Mouse (Mus musculus) bone marrow, adult 2 months (tissue): ENCODE measurements around the gene Ntsr1. TPM values are rescaled to one million over a fixed set of nuclear protein-coding genes. Genes with fewer than 3 reads are reported as not detected.

Experiments used
- H3K27ac ChIP-seq: fragments of 200-500 bp; 2 replicates; pipeline ENCODE4 v1.5.1; 2012; ENCODE audit warnings: low read depth, mild to moderate bottlenecking, control low read depth, inconsistent platforms, low read length; ENCODE audit not compliant: control insufficient read depth, poor library complexity, insufficient read depth
- H3K4me1 ChIP-seq: fragments of 200-500 bp; 2 replicates; pipeline ENCODE4 v1.6.1; 2011; ENCODE audit warnings: low read length; ENCODE audit not compliant: control insufficient read depth, insufficient read depth
- H3K4me3 ChIP-seq: fragments of 200-500 bp; replicated peaks from 2 replicates; pipeline ENCODE3; 2011; ENCODE audit warnings: mild to moderate bottlenecking, low read depth, low read length, control low read depth; ENCODE audit not compliant: control insufficient read depth
- CTCF ChIP-seq: fragments of 200-500 bp; IDR thresholded peaks from 2 replicates; pipeline ENCODE4 v1.5.1; 2011; ENCODE audit warnings: low read length, control low read depth; ENCODE audit not compliant: control insufficient read depth, insufficient read depth
- POLR2A ChIP-seq: fragments of 200-500 bp; IDR thresholded peaks from 2 replicates; pipeline ENCODE4 v1.6.1; 2011; ENCODE audit warnings: low read depth, mild to moderate bottlenecking, control low read depth, low read length, borderline replicate concordance; ENCODE audit not compliant: control insufficient read depth
- WGBS: fragments of 180-500 bp; shearing (Covaris S2); methylation state at CpG from one replicate; pipeline ENCODE4 v1.1.7; 2018; 5-methylcytosine and 5-hydroxymethylcytosine counted together
- polyA plus RNA-seq: library from polyadenylated mRNA; stranded (reverse); fragments of >200 nt; gene quantifications from 2 replicates; pipeline ENCODE4 v1.2.4, GENCODE M21; 2011; ENCODE audit warnings: low replicate concordance; ENCODE audit not compliant: missing spikeins, insufficient read depth, insufficient read length

The Ntsr1 gene
- polyA plus RNA-seq, 1 experiment = not detected

DNA sequence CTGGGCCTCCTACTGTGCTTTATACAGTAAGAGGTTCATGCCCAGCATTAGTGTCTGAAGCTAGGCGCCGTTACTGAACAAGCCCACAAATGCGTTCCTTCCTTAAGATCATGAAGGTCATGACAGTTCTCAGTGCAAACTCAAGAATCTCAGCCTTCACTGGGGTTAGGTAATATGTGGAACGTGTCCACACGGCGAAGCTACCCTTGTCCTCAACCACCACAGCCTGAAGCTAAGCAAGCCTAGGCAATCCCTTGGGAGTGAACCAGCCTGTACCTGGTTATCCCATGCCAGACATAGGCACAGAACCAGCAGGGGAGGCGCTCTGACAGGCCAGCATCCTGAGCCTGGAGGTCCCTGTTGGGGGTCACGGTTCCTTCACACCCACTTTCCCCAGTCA is 30.9 kb upstream of the Ntsr1 start:
- H3K27ac ChIP-seq = no peak overlapping the region
- WGBS = 75% methylated on average over 8 of the region's 8 CpGs
- TF ChIP-seq POLR2A (no peak), CTCF (no peak)
- H3K4me1 ChIP-seq = peaks cover 1% of the 10 kb centered on the region; the same call in 1 of the 2 replicates
- no peak overlapping the region for H3K4me3 ChIP-seq

- no peak for TF ChIP-seq CTCF
- TF ChIP-seq POLR2A = no peak
- Histone ChIP-seq H3K4me1 (peaks cover 1% of the 10 kb centered on the region; the same call in 1 of the 2 replicates), H3K4me3 (no peak overlapping the region), H3K27ac (no peak overlapping the region)
- 82% methylated on average over 9 of the region's 9 CpGs for WGBS
Observed at GRCm38 (mm10) chr2:180469768-180470167, 30.0 kb upstream of the Ntsr1 start.

DNA sequence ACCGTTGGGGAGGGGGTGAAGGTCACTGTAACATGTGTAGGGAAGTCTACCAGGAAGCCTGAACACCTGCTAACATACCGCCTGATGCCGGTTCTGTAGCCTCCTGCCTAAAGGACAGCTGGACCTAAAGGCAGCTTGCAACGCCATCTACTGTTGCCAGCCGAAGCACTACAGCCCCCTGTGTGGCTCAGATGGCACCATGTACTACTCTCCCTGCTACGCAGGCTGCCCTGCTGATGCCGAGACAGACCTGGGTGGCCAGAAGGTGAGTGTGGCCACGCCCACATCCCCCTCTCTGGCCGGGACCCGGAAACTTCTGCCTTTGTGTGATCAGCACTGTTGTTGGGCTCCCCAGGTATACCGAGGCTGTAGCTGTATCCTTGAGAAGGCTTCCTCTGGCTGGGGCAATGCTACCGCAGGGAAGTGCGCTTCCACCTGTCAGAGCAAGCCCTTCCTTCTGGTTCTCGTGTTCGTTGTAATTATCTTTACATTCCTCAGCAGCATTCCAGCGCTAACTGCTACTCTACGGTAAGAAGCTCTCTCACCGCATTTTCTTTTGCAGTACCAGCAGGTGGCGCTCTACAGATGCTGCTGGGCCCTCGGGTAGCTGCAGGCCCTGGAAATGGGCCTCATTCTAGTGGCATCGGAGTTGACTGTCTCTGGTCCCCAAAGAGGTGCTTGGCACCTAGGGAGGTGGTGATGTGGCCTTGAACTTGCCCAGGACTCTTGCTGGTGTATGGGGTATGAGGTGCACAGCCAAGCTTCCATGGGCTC is 27.3 kb upstream of the Ntsr1 start:
- H3K4me1 ChIP-seq = peaks cover 1% of the 10 kb centered on the region; the same call in 1 of the 2 replicates
- 56% methylated on average over 21 of the region's 21 CpGs for WGBS
- TF ChIP-seq POLR2A = no peak
- peak; percentile 71 for TF ChIP-seq CTCF
- no peak overlapping the region for H3K27ac ChIP-seq
- H3K4me3 ChIP-seq = no peak overlapping the region

DNA sequence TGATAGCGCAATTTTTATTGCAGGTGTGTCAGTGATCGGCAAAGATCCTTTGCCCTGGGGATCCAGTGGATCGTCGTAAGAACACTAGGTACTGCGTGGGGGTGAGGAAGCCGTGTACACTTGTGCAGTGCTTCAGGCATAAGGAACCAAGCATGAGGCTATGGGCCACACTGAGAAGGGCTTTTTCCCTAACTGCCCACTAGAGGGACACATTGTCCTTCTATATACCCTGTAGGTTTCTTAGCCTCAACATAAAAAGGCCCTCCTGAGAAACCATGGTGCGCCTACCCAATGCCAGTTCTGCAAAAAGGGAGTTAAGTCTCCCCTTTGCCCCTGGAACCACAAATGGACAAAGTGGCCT is 26.7 kb upstream of the Ntsr1 start:
- 67% methylated on average over 7 of the region's 7 CpGs for WGBS
- Histone ChIP-seq H3K4me1 (no peaks in the 10 kb centered on the region), H3K27ac (no peak overlapping the region), H3K4me3 (no peak overlapping the region)
- TF ChIP-seq CTCF = peak; percentile 48
- no peak for TF ChIP-seq POLR2A

GRCm38 (mm10) chr2:180474864-180475263 is 24.9 kb upstream of the Ntsr1 start:
- Histone ChIP-seq H3K4me1 (no peaks in the 10 kb centered on the region), H3K27ac (no peak overlapping the region), H3K4me3 (no peak overlapping the region)
- no peak for TF ChIP-seq CTCF
- TF ChIP-seq POLR2A = no peak
- 87% methylated on average over 3 of the region's 3 CpGs for WGBS

- WGBS = 33% methylated on average over 16 of the region's 16 CpGs
- Histone ChIP-seq H3K4me3 (no peak overlapping the region), H3K4me1 (no peaks in the 10 kb centered on the region), H3K27ac (no peak overlapping the region)
- no peak for TF ChIP-seq POLR2A
- no peak for TF ChIP-seq CTCF
Observed at GRCm38 (mm10) chr2:180482274-180482673, 17.5 kb upstream of the Ntsr1 start.

DNA sequence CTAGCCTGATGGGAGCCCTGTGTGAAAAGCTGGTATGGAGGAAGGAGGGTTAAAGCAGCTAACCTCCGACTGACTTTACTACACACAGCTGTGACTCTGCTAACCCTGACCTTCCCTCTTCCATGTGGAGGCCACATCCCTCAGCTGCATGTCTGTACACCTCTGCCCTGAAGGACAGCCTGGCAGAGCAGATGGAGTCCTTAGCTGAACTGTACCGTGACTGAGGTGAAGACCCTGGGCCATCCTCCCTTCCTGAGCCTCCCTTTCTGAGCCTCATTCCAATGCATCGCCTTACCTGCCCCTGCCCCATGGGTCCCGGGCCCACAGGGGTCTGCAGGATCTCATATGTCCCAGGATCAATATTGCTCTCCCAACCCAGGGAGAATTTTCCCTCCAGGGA is 14.9 kb upstream of the Ntsr1 start:
- Histone ChIP-seq H3K27ac (no peak overlapping the region), H3K4me3 (no peak overlapping the region), H3K4me1 (no peaks in the 10 kb centered on the region)
- WGBS = 75% methylated on average over 4 of the region's 4 CpGs
- no peak for TF ChIP-seq CTCF
- TF ChIP-seq POLR2A = no peak

DNA sequence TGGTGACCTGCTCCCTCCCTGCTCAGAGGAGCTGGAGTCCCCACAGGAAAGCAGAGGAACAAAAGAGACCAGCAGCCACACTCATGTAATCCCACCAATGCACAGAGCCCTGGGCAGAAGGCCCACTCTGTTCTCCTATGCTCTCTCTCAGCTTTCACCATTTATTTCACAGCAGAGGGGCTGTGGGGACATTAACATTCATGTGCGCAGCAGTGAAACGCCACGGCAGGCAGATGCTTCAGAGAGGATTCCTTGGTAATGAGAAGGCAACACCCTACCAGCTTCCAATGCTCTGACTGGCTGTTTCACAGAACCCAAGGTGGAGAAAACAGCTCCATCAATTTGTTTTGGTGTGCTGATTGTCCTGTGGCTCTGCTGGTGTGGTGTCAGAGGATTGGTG is 14.5 kb upstream of the Ntsr1 start:
- WGBS = 83% methylated on average over 3 of the region's 3 CpGs
- no peak for TF ChIP-seq CTCF
- TF ChIP-seq POLR2A = no peak
- no peak overlapping the region for H3K4me3 ChIP-seq
- H3K27ac ChIP-seq = no peak overlapping the region
- H3K4me1 ChIP-seq = no peaks in the 10 kb centered on the region
